Mouse (Mus musculus) right cerebral cortex, postnatal 25 days (tissue): ENCODE data around the gene Eef1akmt1.
A peak's percentile ranks its signal among the peaks of the same experiment; 100 is the strongest.

Source experiments
- DNase-seq: peaks from one replicate; pipeline ENCODE4 v3.0.0; 2022

Eef1akmt1 gene

DNA sequence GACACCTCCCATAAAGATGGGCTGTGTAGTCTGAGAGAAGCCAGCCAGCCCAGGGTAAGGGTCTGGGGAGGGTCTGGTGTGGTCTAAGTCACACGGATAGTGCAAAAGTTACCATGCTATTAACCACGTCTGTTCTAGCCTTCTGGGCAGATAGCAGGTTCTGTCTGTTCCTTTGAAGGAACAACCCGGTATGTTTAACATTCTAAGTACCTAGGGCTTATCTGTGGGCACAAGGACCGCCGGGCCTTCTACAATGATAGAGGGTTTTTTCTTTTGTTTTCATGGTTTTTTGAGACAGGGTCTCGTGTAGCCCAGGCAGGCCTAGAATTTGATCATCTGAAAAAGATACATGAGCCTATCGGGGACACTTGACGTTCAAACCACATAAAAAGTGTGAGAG is 25.3 kb downstream of the Eef1akmt1 start:
- no peak for DNase-seq

DNA sequence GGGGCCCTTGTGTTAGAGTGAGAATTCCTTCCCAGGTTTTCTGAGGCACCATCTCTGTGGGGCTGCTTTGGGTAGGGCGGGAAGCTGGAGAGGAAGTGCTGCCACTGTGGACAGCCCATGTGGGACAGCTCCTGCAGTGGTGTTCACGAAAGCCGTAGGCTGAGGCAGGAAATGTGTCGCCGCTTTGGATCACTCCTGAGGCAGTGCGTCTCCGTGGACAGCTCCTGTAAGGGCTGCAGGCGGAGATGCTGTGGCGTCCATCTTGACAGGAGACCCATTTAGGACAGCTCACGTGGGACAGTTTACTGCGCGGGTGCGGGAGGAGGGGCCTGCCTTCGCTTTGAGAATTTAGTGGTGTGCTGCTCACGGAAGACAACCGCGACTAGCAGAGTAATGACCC is 25.9 kb downstream of the Eef1akmt1 start:
- no peak for DNase-seq

DNA sequence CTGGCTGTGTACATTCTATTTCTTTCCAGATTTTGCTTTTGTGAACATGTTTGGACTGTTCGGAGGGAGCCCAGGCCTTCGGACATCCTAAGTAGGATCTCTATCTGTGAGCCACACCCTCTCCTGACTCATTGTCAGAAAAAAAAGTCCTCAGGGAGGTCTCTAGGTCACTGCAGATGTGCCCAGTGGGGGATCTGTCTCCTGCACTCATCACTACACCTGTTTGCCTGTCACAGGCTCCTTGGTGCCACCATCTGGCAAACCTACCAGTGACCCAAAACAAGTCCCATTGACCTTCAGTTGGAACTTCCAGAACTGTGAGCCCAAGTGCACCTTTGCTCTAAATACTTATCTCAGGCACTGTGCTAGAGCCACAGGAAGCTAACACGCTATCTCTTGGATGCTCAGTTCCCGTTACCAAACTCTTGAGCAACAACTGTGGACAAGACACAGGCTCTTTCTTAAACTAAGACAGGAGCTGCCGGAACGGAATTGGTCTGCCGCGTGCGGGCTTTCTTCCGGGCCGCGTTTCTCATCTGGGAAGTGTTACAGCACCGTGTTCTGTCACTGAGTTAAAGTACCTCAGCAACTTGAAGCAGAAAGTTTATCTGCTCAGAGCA is 27.9 kb downstream of the Eef1akmt1 start:
- no peak for DNase-seq

DNA sequence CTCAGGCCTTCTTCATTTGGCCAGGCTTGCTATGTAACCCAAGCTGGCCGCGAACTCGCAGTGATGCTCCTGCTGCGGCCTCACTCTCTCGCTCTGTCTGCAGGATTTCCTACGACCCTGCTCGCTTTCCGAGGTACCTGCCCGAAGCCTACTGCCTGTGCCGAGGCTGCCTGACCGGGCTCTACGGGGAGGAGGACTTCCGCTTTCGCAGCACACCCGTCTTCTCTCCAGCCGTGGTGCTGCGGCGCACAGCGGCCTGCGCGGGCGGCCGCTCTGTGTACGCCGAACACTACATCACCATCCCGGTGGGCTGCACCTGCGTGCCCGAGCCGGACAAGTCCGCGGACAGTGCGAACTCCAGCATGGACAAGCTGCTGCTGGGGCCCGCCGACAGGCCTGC is 29.2 kb downstream of the Eef1akmt1 start:
- DNase-seq: no peak

DNA sequence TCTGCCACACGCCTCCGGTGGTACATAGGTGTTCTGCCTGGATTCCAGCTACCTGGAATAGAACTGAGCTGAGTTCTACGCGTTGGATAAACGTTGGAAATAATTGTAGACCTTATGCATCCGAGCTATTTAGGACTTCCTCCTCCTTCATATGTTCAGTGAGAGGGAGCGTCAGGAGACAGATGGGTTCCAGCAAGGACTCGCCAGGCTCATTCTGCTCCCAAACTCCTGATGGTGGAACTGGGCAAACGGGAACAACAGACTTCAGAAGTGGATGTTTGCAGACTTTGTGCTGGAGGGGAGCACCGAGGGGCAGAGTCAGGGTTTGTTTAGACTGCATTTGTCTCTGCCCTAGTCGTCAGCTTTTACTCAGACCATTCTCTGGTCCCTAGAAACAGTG is 30.7 kb downstream of the Eef1akmt1 start:
- peak; percentile 55 for DNase-seq

DNA sequence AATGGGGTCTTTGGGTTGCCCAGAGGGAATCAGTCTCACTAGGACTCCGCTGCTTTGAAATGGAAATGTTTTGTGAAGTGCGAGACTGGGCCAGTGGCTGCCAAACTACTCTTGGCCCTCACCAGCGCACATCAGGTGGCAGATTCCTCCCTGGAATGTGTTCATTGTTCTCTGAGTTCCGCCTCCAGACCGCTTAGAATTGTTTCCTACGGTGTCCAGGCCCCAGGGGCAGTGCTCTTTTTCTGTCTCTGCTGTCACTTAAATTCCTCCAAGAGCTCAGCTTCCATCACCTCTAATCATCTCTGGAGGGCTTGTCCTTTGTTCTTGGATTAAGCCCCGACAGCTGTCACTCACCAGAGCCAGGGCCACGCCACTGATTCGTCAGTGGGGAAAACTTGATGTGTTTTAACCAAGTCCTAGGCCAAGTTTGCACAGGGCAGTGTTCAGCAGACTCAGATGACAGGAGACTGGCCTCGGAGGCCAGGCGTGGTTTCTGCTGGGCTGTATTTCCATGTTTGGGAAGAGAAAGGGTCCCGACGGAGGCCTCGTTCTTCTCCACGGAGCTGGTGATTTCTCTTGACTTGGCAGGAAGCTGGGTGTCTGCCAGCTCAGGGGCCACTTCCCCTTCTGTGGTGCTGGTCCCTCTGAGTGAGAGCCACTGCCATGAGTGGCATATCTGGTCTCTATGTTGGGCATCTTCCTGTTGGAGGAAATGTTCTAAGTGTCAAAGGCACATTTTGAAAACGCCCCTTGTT is 34.0 kb downstream of the Eef1akmt1 start:
- no peak for DNase-seq

DNA sequence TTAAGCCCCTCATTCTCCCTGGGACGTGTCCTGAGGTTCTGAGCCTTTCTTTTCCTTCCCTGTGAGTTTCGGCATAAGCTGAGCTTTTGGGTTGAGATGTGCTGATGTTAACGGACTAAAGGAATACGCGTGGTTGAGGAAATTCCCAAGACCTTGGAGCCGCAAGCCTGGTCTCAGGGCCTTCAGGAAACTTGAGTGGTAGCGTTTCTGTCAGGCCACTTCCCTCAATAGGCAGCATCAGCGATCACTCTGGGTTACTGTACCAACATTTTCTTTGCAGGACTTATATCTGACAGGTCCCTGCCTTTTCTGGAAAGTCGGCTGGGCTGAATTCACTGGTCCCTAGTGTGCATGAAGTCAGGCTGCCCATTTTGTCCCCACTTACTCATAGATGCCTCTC is 34.6 kb downstream of the Eef1akmt1 start:
- DNase-seq: no peak

DNA sequence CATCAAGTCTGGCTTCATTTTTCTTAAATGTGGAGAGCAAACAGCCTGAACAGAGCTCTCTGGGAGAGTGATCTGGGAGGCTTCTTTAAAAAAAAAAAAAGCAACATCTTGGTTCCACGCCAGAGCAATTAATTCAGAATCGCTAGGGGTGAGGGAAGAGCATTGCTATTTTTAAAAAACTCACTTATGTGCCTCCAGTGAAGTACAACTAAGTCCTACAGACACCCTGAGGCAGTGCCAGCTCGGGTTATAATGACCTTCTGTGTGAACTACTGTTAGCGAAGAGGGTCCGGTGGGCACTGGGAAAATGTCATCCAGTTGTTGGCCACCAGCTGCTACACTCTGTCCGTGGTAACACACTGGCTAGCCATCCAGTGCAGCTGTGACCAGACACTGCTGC is 35.8 kb downstream of the Eef1akmt1 start:
- DNase-seq: no peak

DNA sequence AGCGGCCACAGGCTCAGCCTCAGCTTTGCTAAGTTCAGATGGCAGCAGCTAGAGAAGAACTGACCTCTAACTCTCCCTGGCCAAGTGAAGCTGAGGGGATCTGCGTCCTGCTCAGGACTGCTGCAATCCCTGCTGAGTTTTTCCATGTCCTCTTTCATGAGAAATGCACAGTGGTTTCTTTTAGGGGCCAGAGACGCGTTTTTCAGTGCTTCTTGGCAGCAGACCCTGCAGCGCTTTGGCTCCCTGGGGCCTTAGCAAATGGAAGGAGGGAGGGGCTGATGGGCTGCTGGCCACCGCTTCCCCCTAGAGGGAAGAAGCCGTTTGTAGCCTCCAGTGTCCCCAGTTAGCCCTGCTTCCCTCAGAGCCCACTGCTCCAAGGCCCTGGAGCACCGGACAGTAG is 36.5 kb downstream of the Eef1akmt1 start:
- no peak for DNase-seq

DNA sequence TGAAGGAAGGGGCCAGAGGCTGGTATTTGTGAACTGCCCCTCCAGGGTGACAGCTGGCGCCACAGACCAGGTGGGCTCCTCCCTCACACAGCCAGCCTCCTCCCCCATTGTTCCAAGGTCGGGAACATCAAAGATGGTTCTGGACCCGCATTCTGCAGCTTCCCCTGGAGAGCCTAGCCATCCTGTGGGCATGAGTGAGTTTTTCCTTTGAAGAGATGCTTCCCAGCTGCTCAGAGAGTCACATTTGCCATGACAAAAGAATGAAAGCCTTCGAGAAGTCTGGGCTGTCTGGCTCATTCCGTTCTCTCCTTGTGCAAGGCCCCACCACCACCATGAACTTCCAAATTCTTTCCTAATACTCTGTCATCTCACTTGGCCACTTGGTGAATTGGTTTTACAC is 37.1 kb downstream of the Eef1akmt1 start:
- DNase-seq: no peak

DNA sequence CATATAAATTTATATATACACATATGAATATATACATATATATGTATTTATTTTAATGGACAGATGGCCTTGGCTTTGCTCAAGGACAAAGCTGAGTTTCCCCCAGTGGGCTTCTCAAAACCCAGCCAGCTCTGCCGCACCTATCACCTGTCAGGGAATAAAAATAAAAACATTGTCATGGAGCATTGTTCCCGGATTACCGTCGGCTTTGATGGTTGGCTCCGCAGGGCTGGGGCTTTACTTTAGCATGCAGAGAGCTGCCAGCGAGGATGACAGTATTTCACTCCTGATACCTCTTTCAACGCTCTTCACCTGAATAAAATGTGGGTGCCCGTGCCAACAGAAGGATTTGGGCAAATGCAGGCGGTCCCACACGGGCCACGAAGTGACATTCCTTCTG is 37.6 kb downstream of the Eef1akmt1 start:
- DNase-seq: no peak

DNA sequence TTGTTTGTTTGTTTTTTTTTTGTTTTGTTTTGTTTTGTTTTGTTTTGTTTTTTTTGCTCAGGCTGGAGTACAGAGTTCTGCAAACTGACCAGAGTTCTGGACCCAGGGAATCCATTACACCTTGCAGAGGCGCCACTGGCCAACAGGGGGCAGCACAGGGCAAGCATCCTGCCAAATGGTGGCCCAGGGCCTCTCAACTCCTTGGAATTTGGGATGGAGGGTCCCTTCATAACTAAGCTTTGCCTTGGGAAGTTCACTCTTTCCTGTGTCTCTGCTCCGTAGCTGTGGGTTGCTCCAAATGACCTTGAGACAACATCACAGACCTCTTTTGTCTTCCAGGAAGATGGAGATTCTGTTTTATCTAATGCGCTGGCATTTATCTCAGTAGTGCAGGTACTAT is 38.2 kb downstream of the Eef1akmt1 start:
- no peak for DNase-seq

DNA sequence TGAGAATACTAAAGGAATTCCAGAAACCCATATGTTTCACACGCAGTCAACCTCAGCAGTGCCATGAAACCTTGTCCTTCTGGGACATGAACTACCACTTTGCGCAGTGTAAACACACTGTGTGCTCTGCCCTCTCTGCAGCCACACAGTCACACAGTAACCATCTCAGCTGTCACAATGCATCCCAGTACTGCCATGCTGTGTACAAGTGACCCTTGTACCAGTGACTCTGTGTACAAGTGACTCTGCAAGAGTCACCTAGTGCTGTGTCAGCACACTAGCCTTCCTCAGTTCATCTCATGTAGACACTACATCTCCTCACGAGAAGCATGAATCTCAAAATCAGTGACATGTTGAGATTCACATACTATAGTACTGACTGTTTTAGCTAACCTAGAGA is 38.8 kb downstream of the Eef1akmt1 start:
- DNase-seq: no peak

DNA sequence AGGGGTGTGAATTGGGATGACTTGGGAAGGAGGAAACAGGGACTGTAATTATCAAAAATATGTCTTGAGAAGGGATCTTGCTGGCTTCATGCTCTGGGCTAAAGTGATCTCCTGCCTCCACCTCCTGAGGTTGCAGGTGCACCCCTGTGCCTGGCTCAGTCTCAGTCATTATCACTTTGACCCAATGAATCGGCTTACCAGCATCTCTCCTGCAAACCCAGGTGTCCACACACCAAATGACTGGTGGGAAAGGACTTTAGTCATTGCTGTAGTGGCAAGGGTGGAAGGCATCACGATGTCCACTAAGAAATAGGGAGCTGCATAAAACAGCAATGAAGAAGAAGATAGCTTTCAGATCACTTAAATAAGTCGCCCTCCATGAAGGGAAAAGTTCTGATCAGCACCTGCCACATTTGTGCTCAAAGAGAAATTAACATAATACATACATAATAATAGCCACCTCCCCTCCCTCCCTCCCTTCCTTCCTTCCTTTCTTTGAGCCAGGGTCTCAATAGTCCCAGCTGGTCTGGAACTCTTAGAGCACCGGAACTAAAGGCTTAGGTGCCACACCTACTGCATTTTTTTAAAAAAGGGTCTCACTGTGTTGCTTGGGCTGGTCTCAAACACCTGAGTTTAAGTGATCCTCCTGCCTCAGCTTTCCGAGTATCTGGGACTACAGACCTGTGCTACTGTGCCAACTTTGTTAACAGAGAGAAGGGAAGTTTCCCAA is 41.5 kb downstream of the Eef1akmt1 start:
- no peak for DNase-seq

DNA sequence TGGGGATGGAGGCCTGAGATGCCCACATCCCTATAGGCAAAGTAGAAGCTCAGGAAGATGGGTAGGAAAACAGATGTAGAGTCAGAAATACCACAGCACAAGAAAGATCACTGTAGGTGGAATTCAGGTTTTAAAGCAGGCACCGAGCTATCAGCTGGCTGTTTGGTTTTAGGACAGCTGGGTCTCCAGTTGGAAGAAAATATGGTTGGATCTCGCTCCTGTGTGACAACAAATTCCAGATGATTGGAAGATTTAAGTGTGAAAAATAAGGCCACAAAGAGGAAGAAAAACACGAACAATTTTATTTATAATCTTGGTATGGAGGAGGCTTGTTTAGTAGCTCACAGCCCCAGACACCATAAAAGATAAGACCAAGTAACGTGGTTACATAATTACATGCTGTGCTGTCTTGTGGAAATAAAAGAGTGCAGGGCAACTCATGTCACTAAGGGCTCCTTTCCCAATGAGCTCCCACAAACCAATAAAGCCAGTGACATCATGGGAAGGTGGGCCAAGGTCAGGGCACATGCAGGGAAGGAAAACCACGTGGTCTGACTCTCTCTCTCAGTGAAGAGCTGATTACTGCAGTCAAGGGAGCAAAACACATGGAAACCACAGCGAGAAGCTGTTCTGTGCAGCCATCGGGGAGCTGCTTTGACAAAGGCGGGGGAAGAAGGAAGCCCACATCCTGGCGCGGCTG is 42.2 kb downstream of the Eef1akmt1 start:
- DNase-seq: peak; percentile 75

DNA sequence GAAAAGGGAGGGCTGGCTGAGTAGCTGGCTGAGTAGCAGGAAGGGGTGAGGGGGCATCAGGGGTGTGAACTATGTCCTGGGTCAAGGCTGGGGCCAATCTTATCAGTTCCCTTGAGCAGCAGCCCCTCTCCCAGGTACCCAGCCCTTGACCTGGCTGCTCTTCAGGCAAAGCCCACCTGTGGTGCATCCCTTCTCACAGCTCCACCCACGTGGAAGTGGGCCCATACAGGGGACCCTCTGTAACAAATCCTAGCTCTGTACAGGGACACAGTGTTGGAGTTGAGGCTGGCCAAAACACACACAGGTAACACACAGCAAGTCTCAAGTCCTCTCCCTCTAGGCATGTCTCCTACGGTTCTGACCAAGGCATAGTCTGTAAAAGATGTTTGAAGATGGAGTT is 43.8 kb downstream of the Eef1akmt1 start:
- DNase-seq: no peak

DNA sequence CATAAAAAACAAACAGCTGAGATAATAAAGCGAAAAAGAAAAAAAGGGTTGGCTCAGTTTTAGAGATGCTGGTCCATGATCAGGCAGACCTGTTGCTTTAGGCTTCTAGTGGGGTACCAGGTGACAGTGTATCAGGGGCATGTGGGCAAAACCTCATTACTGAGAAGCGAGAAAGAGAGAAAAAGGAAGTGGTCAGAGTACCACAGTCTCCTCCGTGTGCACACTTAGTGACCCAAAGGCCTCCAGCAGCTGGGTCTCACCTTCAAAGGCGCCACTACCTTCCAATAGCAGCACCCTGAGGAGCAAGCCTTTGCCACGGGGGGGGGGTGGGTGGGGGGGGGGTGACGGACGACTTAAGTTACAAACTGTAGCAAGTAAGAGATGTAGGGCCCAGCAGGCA is 44.3 kb downstream of the Eef1akmt1 start:
- no peak for DNase-seq

DNA sequence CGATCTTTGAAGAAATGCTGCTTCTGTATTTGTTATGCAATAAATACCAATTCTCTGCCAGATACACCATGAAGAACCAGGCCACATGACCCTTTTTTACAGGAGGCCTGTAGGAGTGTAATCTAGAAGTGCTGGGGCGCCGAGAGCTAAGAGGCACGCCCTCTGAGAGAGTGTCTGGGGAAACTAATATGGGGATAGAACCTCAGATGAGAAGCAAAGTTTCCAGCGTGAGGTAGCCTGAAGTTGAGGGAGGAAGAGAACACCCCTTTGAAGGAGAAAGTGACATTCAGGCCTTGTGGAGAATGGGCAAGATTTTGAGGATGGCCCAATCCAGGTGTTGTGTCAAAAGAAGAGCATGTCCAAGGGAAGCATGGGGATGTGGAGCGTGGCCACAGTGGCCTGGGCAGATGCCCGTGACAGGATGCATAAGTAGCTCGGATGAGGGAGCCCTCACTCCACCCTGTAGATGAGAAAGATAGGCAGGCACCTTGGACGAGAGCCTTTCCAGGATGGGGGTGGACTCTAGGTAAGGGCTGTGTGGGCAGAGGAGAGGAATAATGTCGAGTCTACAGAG is 45.3 kb downstream of the Eef1akmt1 start:
- no peak for DNase-seq

DNA sequence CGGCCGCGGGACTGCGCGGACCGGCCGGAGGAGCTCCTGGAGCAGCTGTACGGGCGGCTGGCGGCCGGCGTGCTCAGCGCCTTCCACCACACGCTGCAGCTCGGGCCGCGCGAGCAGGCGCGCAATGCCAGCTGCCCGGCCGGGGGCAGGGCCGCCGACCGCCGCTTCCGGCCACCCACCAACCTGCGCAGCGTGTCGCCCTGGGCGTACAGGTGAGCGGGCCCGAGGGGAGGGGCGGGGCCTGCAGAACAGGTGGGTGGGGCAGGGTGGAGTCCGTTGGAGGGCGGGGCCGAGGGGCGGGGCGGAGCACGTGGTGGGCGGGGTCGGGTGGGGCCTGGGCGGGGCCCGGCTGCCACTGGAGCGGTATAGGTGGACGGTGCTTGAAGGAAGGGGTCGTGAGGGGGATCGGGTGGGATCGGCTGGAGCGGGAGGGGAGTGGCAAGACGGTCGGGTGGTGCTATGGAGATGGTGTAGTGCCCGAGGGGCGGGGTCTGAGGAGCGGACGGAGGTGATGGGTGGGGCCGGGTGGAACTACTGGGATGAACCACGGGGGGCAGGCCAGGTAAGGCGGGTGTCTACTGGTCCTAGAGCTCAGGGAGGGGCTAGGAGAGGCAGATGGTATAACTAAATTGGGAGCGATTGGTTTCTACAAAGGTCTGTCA is 45.9 kb downstream of the Eef1akmt1 start:
- DNase-seq: peak; percentile 81

DNA sequence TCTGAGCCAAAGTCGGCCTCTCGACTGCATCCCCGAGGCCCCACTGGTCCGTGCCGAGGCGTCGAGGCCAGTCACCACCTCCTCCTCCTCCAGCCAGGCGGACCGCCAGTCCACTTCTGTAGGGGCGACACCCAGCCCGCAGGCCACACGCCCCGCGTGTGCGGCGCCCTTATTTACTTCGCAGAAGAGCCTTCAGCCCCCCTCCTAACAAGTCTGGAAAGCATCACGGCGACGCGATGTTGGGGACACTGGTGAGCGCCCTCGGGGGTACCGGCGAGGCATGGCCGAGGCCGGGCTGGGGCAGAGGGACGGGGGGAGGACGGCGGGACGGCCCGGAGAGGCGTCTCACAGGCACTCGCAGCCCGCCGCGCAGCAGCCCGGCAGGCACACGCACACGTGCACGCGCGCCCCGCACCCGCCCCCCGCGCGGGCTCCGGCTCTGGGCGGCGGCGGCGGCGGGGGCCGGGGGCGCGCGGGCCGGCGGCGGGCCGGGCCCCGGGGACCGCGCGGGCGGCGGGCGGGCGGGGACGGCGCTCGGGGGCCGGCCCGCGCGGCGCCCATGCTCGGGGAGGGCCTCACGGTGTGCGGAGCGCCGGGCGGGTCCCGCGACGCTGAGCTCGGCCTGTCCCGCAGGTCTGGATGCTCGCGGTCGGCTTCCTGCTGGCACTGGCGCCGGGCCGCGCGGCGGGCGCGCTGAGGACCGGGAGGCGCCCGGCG is 46.6 kb downstream of the Eef1akmt1 start, which contains the start of gene Il17d:
Il17d (plus strand) TSS at position 107 of the 717 bp plus-strand sequence.
- DNase-seq: peak; percentile 49

DNA sequence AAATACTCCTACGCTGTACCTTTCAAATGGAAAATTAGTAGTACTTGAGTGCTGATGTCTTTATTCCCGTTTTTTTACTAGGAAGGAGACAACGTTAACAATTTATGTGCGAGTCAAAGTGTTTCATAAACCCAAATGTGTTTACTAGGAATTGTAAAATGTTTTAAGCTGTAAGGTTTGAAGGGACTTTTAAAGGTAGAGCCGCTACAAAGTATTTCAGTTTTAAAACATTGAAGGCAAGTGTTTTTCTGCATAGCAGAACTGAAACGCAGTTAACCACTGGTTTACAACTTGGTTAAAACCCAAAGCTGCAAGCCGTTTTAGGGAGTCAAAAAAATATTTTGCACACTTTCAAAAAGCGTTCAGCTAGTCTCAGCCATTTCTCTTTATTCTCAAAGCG is 47.6 kb downstream of the Eef1akmt1 start:
- DNase-seq: no peak

DNA sequence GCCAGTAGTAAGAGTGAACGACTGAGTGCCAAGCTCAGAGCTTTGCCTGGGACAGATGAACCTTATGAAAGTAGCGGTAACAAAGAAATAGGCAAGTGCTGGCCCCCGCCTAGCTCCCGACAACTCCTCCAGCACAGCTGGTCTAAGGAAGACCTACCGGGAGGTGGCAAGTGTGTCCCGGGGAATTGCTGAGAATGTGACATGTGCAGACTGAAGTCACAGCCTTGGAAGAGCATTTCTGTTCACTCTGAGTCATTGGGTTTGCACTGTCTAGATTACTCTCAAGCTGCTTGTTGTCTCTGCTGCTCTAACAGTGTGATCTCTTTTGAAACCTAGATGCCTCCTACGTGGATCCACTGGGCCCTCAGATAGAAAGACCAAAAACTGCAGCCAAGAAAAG is 54.4 kb downstream of the Eef1akmt1 start:
- peak; percentile 34 for DNase-seq
